Mouse (Mus musculus): ENCODE results near the gene Ces4a.

DNA sequence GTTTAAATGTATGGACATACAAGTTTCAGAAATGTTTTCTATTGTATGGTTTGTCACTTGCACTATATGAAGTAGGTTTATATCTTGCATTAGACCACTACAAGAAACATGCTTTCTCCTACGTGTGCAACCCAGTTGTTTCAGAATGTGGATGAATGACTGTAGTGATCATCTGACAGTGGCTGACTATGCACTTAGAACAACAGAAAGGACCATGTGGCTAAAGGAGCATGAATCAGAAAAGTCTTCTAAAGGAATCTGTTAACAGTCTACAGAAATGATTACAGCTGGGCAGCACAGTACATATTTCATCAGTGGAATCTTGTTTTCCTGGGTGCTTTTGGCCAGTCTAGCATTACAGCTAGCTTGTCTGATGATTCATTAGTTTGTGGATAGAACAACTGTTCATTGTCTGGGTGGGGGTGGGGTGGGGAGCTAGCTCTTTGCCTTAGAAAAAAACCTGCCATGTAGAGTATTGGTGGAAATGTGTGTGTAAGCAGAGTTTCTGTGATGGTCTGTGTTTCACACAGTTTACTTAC is 54.9 kb downstream of the Ces4a start:
- TF ChIP-seq CTCF (IDR thresholded peaks at IDR 0.05; ENCODE audit: low read depth) = no peak
- no peak for TF ChIP-seq EP300 (IDR thresholded peaks at IDR 0.05; ENCODE audit: low read depth)

All from liver, embryonic 14.5 days (tissue).